Mouse (Mus musculus) neural tube, embryonic 13.5 days (tissue): ENCODE results near the gene Olfr397. TPM values are rescaled to one million over a fixed set of nuclear protein-coding genes. Genes with fewer than 3 reads are reported as not detected.

ENCODE experiments used
- ATAC-seq: fragments of 200-750 bp; cut with Nextera tagmentation; 2 replicates; pipeline ENCODE4 v1.8.0; 2017; ENCODE audit warnings: low read depth, mild to moderate bottlenecking, moderate TSS enrichment, moderate library complexity
- H3K27ac ChIP-seq: fragments of 300-500 bp; sonication (generic); replicated peaks from 2 replicates; pipeline ENCODE4 v1.5.1; 2015; ENCODE audit warnings: moderate library complexity, mild to moderate bottlenecking, inconsistent platforms
- H3K27me3 ChIP-seq: fragments of 300-500 bp; sonication (generic); 2 replicates; pipeline ENCODE4 v1.6.1; 2015; ENCODE audit warnings: mild to moderate bottlenecking, inconsistent platforms
- H3K36me3 ChIP-seq: fragments of 300-500 bp; sonication (generic); 2 replicates; pipeline ENCODE4 v1.6.1; 2015; ENCODE audit warnings: mild to moderate bottlenecking, inconsistent platforms
- H3K4me1 ChIP-seq: fragments of 300-500 bp; sonication (generic); replicated peaks from 2 replicates; pipeline ENCODE4 v1.6.1; 2015; ENCODE audit warnings: inconsistent platforms
- H3K4me2 ChIP-seq: fragments of 300-500 bp; sonication (generic); 2 replicates; pipeline ENCODE4 v1.6.1; 2015; ENCODE audit warnings: inconsistent platforms, mild to moderate bottlenecking, moderate library complexity
- H3K4me3 ChIP-seq: fragments of 300-500 bp; sonication (generic); 2 replicates; pipeline ENCODE4 v1.5.1; 2015; ENCODE audit warnings: mild to moderate bottlenecking, inconsistent platforms
- H3K9ac ChIP-seq: fragments of 300-500 bp; sonication (generic); 2 replicates; pipeline ENCODE4 v1.6.1; 2015; ENCODE audit warnings: moderate library complexity, mild to moderate bottlenecking, inconsistent platforms
- H3K9me3 ChIP-seq: fragments of 300-500 bp; sonication (generic); 2 replicates; pipeline ENCODE4 v1.6.1; 2016; ENCODE audit warnings: inconsistent platforms
- WGBS: fragments of 180-500 bp; shearing (Covaris S2); methylation state at CpG from one replicate; pipeline ENCODE4 v1.1.7; 2015; 5-methylcytosine and 5-hydroxymethylcytosine counted together
- polyA plus RNA-seq: library from polyadenylated mRNA; unstranded; fragments of >200 nt; fragmentation: Nextera tagmentation; extraction: Ambion mirVana; gene quantifications from 2 replicates; pipeline ENCODE4 v1.2.1, GENCODE M21; 2015

Gene Olfr397
- polyA plus RNA-seq, result not detected in 2 replicates

GRCm38 (mm10) chr11:73960517-73960916 is at the start of gene Olfr397:
Olfr397 (plus strand) TSS chr11:73960817.
- 81% methylated on average over 1 of the region's 1 CpGs for WGBS
- Histone ChIP-seq H3K4me1 (no peaks in the 10 kb centered on the region), H3K4me2 (no peak within 1 kb of the TSS), H3K9ac (no peak within 1 kb of the TSS), H3K4me3 (no peak within 1 kb of the TSS), H3K9me3 (peaks cover 24% of the 10 kb centered on the region), H3K27ac (no peak within 1 kb of the TSS), H3K27me3 (no peaks in the 10 kb centered on the region), H3K36me3 (no peaks in the 10 kb centered on the region)
- no peak for ATAC-seq

- no peaks in the 10 kb centered on the region for H3K36me3 ChIP-seq
- H3K27ac ChIP-seq, result no peak within 1 kb of the TSS
- H3K9ac ChIP-seq, result no peak within 1 kb of the TSS
- H3K27me3 ChIP-seq, result no peaks in the 10 kb centered on the region
- peaks cover 17% of the 10 kb centered on the region for H3K9me3 ChIP-seq
- H3K4me1 ChIP-seq, result no peaks in the 10 kb centered on the region
- H3K4me2 ChIP-seq, result no peak within 1 kb of the TSS
- H3K4me3 ChIP-seq, result no peak within 1 kb of the TSS
- no peak for ATAC-seq
Measured at GRCm38 (mm10) chr11:73936377-73936776, 24.2 kb upstream of the Olfr397 start, which contains the start of gene Olfr23. Olfr23 (plus strand) TSS chr11:73936677.

GRCm38 (mm10) chr11:73990307-73990706 is 29.7 kb downstream of the Olfr397 start, which contains the start of gene Olfr398:
Olfr398 (minus strand) TSS chr11:73990407.
- Histone ChIP-seq H3K4me1 (no peaks in the 10 kb centered on the region), H3K27ac (no peak within 1 kb of the TSS)
- no peak for ATAC-seq

GRCm38 (mm10) chr11:73993115-73993514 is 32.5 kb downstream of the Olfr397 start:
- Histone ChIP-seq H3K27ac (no peak overlapping the region), H3K9me3 (peaks cover 21% of the 10 kb centered on the region), H3K4me3 (no peak overlapping the region), H3K4me2 (no peak overlapping the region), H3K9ac (no peak overlapping the region), H3K4me1 (no peaks in the 10 kb centered on the region), H3K36me3 (no peaks in the 10 kb centered on the region), H3K27me3 (no peaks in the 10 kb centered on the region)
- no peak for ATAC-seq

More at GRCm38 (mm10) chr11:73990307-73990706, 29.7 kb downstream of the Olfr397 start, which contains the start of gene Olfr398:
- H3K4me3 ChIP-seq, result no peak within 1 kb of the TSS
- no peaks in the 10 kb centered on the region for H3K36me3 ChIP-seq
- peaks cover 33% of the 10 kb centered on the region for H3K9me3 ChIP-seq
- no peaks in the 10 kb centered on the region for H3K27me3 ChIP-seq
- no peak within 1 kb of the TSS for H3K4me2 ChIP-seq
- H3K9ac ChIP-seq, result no peak within 1 kb of the TSS

Other genes with a start within 250 kb of the Olfr397 start
- gene Olfr389, start 180.1 kb upstream of the Olfr397 start, polyA plus RNA-seq, result not detected in 2 replicates
- not detected in 2 replicates for gene Olfr390, start 177.9 kb upstream of the Olfr397 start, polyA plus RNA-seq
- gene Olfr391-ps, start 157.8 kb upstream of the Olfr397 start, polyA plus RNA-seq, result not detected in 2 replicates
- gene Olfr392, start 143.8 kb upstream of the Olfr397 start, polyA plus RNA-seq, result not detected in 2 replicates
- not detected in 2 replicates for gene Olfr393, start 109.4 kb upstream of the Olfr397 start, polyA plus RNA-seq
- gene Olfr394, start 70.0 kb upstream of the Olfr397 start, polyA plus RNA-seq, result not detected in 2 replicates
- not detected in 2 replicates for gene Olfr395, start 51.5 kb upstream of the Olfr397 start, polyA plus RNA-seq
- gene Olfr23, start 24.1 kb upstream of the Olfr397 start, polyA plus RNA-seq, result not detected in 2 replicates
- gene Olfr398, start 29.6 kb downstream of the Olfr397 start, polyA plus RNA-seq, result not detected in 2 replicates
- not detected in 2 replicates for gene Olfr139, start 95.7 kb downstream of the Olfr397 start, polyA plus RNA-seq
- not detected in 2 replicates for gene Olfr399, start 95.8 kb downstream of the Olfr397 start, polyA plus RNA-seq
- gene Zfp616, start 109.1 kb downstream of the Olfr397 start, polyA plus RNA-seq, result not detected in 2 replicates
- gene Olfr401, start 152.9 kb downstream of the Olfr397 start, polyA plus RNA-seq, result not detected in 2 replicates
- gene Olfr402, start 192.7 kb downstream of the Olfr397 start, polyA plus RNA-seq, result not detected in 2 replicates
- gene Olfr403, start 225.4 kb downstream of the Olfr397 start, polyA plus RNA-seq, result not detected in 2 replicates